Mouse (Mus musculus) C2C12 (cell line): Measurements from ENCODE around the gene Sec16a.

ENCODE experiments used
- CEBPB ChIP-seq: IDR thresholded peaks from one replicate; pipeline ENCODE4 v1.6.1; 2011; ENCODE audit warnings: low read depth, mild to moderate bottlenecking, control low read depth, moderate library complexity
- CTCF ChIP-seq: IDR thresholded peaks from one replicate; pipeline ENCODE4 v1.5.1; 2011; ENCODE audit not compliant: control insufficient read depth, insufficient read depth, insufficient read length
- MYOD1 ChIP-seq: IDR thresholded peaks from one replicate; pipeline ENCODE4 v1.6.1; 2011; ENCODE audit warnings: low read depth; ENCODE audit not compliant: control insufficient read depth, insufficient read length
- USF1 ChIP-seq: IDR thresholded peaks from one replicate; pipeline ENCODE4 v1.6.1; 2011; ENCODE audit warnings: low read depth, mild to moderate bottlenecking, control low read depth, moderate library complexity

DNA sequence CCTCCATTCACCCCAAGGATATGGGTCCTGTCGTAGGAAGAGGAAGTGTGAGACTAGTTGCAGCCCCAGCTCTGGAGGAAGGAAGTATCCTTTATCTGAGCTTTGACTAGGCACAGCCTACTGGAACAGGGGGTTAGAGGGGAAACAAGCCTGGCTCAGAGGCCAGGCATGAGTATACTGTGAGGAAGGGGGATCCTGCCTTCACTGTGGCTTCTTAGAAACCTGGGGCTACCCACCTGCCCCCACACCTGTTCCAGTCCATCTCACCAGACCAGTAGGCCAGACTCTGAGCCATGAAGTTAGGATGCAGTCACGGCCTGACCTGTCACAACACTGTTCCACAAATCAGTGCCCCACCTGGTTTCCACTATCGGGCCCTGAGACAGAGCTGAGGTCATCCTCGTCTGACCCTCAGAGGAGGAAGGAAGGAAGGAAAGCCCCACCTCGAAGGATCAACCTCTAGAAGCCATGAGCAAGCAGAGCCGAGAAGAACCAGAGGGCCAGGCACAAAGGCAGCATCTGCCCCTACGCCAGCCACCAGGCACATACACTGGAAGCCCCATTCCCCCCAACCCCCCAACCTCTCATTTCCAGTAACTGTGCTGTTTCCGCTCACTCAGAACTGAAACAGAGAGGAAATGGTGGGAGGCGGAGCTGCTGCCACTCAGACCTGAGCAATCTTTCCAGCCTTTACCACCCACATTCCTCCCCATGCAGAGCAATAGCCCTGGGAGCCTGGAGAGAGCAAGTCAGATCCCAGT is 48.2 kb upstream of the Sec16a start:
- TF ChIP-seq MYOD1 = no peak
- no peak for TF ChIP-seq CTCF
- no peak for TF ChIP-seq CEBPB
- TF ChIP-seq USF1 = no peak
